Mouse (Mus musculus) stomach, embryonic 14.5 days (tissue): ENCODE measurements at regions not wholly inside any gene's neighbourhood (a gene's known extent, or its start where the extent isn't known, plus 50 kb on each side); places are given as distances from the start of the nearest gene placed in this dataset.

Source experiments
- ATAC-seq: fragments of 200-750 bp; cut with Nextera tagmentation; 2 replicates; pipeline ENCODE4 v1.8.0; 2017; ENCODE audit warnings: low read depth, moderate TSS enrichment; ENCODE audit not compliant: insufficient number of reproducible peaks, insufficient read depth, low FRiP score
- H3K27ac ChIP-seq: fragments of 300-500 bp; sonication (generic); 2 replicates; pipeline ENCODE4 v1.5.1; 2014; ENCODE audit warnings: mild to moderate bottlenecking, low read length, moderate library complexity, mixed read lengths
- H3K27me3 ChIP-seq: fragments of 300-500 bp; sonication (generic); 2 replicates; pipeline ENCODE4 v1.6.1; 2014; ENCODE audit warnings: low read length, control low read depth, mixed read lengths; ENCODE audit not compliant: control insufficient read depth, insufficient read depth
- H3K36me3 ChIP-seq: fragments of 300-500 bp; sonication (generic); 2 replicates; pipeline ENCODE4 v1.6.1; 2014; ENCODE audit warnings: mild to moderate bottlenecking, control low read depth, low read length, moderate library complexity, mixed read lengths; ENCODE audit not compliant: control insufficient read depth, insufficient read depth
- H3K4me1 ChIP-seq: fragments of 300-500 bp; sonication (generic); 2 replicates; pipeline ENCODE4 v1.6.1; 2014; ENCODE audit warnings: low read length, control low read depth, mixed read lengths; ENCODE audit not compliant: control insufficient read depth, insufficient read depth
- H3K4me2 ChIP-seq: fragments of 300-500 bp; sonication (generic); replicated peaks from 2 replicates; pipeline ENCODE4 v1.6.1; 2014; ENCODE audit warnings: low read depth, low read length, control low read depth
- H3K4me3 ChIP-seq: fragments of 300-500 bp; sonication (generic); 2 replicates; pipeline ENCODE4 v1.5.1; 2014; ENCODE audit warnings: low read depth, low read length, control low read depth
- H3K9ac ChIP-seq: fragments of 300-500 bp; sonication (generic); replicated peaks from 2 replicates; pipeline ENCODE4 v1.6.1; 2014; ENCODE audit warnings: low read depth, mild to moderate bottlenecking, control low read depth, low read length, moderate library complexity, mixed read lengths
- H3K9me3 ChIP-seq: fragments of 300-500 bp; sonication (generic); 2 replicates; pipeline ENCODE4 v1.6.1; 2016; ENCODE audit warnings: low read depth, low read length, control low read depth; ENCODE audit not compliant: control insufficient read depth
- WGBS: fragments of 180-500 bp; shearing (Covaris S2); extraction: QIAGEN DNeasy Blood & Tissue Kit; methylation state at CpG from one replicate; pipeline ENCODE4 v1.1.7; 2014; 5-methylcytosine and 5-hydroxymethylcytosine counted together

- WGBS = 92% methylated on average over 6 of the region's 6 CpGs
- no peak for ATAC-seq
- Histone ChIP-seq H3K27me3 (no peaks in the 10 kb centered on the region), H3K36me3 (no peaks in the 10 kb centered on the region), H3K4me3 (no peak overlapping the region), H3K9ac (no peak overlapping the region), H3K4me1 (peaks cover 4% of the 10 kb centered on the region; the same call in 1 of the 2 replicates), H3K27ac (no peak overlapping the region), H3K9me3 (no peaks in the 10 kb centered on the region), H3K4me2 (no peak overlapping the region)
These were observed 153.5 kb upstream of the Agap1 start for GRCm38 (mm10) chr1:89301151-89301550.

- Histone ChIP-seq H3K27ac (no peak overlapping the region), H3K9ac (no peak overlapping the region), H3K4me2 (no peak overlapping the region), H3K27me3 (no peaks in the 10 kb centered on the region), H3K4me1 (peaks cover 4% of the 10 kb centered on the region; the same call in 1 of the 2 replicates), H3K9me3 (no peaks in the 10 kb centered on the region), H3K36me3 (no peaks in the 10 kb centered on the region), H3K4me3 (no peak overlapping the region)
- 62% methylated on average over 20 of the region's 20 CpGs for WGBS
- ATAC-seq = no peak
These were observed 152.1 kb upstream of the Agap1 start for GRCm38 (mm10) chr1:89302368-89302951.

GRCm38 (mm10) chr1:89305171-89305570, 149.4 kb upstream of the Agap1 start:
- Histone ChIP-seq H3K27me3 (no peaks in the 10 kb centered on the region), H3K36me3 (no peaks in the 10 kb centered on the region), H3K9ac (no peak overlapping the region), H3K27ac (no peak overlapping the region), H3K9me3 (no peaks in the 10 kb centered on the region), H3K4me3 (no peak overlapping the region), H3K4me1 (peaks cover 6% of the 10 kb centered on the region; the same call in 1 of the 2 replicates), H3K4me2 (no peak overlapping the region)
- WGBS = 57% methylated on average over 7 of the region's 7 CpGs
- no peak for ATAC-seq

- H3K27ac ChIP-seq = no peak overlapping the region
- H3K9me3 ChIP-seq = no peaks in the 10 kb centered on the region
- no peak overlapping the region for H3K4me3 ChIP-seq
- ATAC-seq = no peak
- no peak overlapping the region for H3K4me2 ChIP-seq
- whole genome bisulfite sequencing = 57% methylated on average over 13 of the region's 13 CpGs
- H3K4me1 ChIP-seq = 0 out of 2 replicates have a peak, but pooled peaks cover 2% of the 10 kb centered on the region
- H3K27me3 ChIP-seq = no peaks in the 10 kb centered on the region
- no peak overlapping the region for H3K9ac ChIP-seq
- no peaks in the 10 kb centered on the region for H3K36me3 ChIP-seq
These were observed 145.8 kb upstream of the Agap1 start for GRCm38 (mm10) chr1:89308788-89309187.

GRCm38 (mm10) chr1:89313064-89313463, 141.5 kb upstream of the Agap1 start:
- ATAC-seq = no peak
- no peak overlapping the region for H3K9ac ChIP-seq
- no peak overlapping the region for H3K27ac ChIP-seq
- no peaks in the 10 kb centered on the region for H3K9me3 ChIP-seq
- WGBS = 86% methylated on average over 7 of the region's 7 CpGs
- no peaks in the 10 kb centered on the region for H3K27me3 ChIP-seq
- no peak overlapping the region for H3K4me3 ChIP-seq
- no peak overlapping the region for H3K4me2 ChIP-seq
- H3K4me1 ChIP-seq = 0 out of 2 replicates have a peak, but pooled peaks cover 2% of the 10 kb centered on the region
- no peaks in the 10 kb centered on the region for H3K36me3 ChIP-seq

- Histone ChIP-seq H3K4me3 (no peak overlapping the region), H3K27me3 (no peaks in the 10 kb centered on the region), H3K36me3 (no peaks in the 10 kb centered on the region), H3K4me1 (no peaks in the 10 kb centered on the region), H3K27ac (no peak overlapping the region), H3K9me3 (no peaks in the 10 kb centered on the region), H3K9ac (no peak overlapping the region), H3K4me2 (no peak overlapping the region)
- no peak for ATAC-seq
- whole genome bisulfite sequencing = 86% methylated on average over 4 of the region's 4 CpGs
These were observed 136.7 kb upstream of the Agap1 start for GRCm38 (mm10) chr1:89317897-89318296.

- H3K4me2 ChIP-seq = no peak overlapping the region
- H3K9me3 ChIP-seq = no peaks in the 10 kb centered on the region
- H3K36me3 ChIP-seq = no peaks in the 10 kb centered on the region
- WGBS = 72% methylated on average over 4 of the region's 4 CpGs
- no peaks in the 10 kb centered on the region for H3K4me1 ChIP-seq
- no peaks in the 10 kb centered on the region for H3K27me3 ChIP-seq
- no peak overlapping the region for H3K9ac ChIP-seq
- no peak overlapping the region for H3K4me3 ChIP-seq
- H3K27ac ChIP-seq = no peak overlapping the region
- no peak for ATAC-seq
These were observed 135.9 kb upstream of the Agap1 start for GRCm38 (mm10) chr1:89318663-89319062.

GRCm38 (mm10) chr1:89322621-89323020, 132.0 kb upstream of the Agap1 start:
- H3K27me3 ChIP-seq = no peaks in the 10 kb centered on the region
- WGBS = 74% methylated on average over 4 of the region's 4 CpGs
- no peaks in the 10 kb centered on the region for H3K9me3 ChIP-seq
- H3K4me2 ChIP-seq = no peak overlapping the region
- ATAC-seq = no peak
- H3K9ac ChIP-seq = no peak overlapping the region
- no peaks in the 10 kb centered on the region for H3K4me1 ChIP-seq
- H3K36me3 ChIP-seq = no peaks in the 10 kb centered on the region
- no peak overlapping the region for H3K4me3 ChIP-seq
- H3K27ac ChIP-seq = no peak overlapping the region

- no peak overlapping the region for H3K9ac ChIP-seq
- 52% methylated on average over 2 of the region's 2 CpGs for WGBS
- no peak overlapping the region for H3K4me2 ChIP-seq
- H3K27me3 ChIP-seq = no peaks in the 10 kb centered on the region
- no peak for ATAC-seq
- no peak overlapping the region for H3K4me3 ChIP-seq
- H3K4me1 ChIP-seq = no peaks in the 10 kb centered on the region
- no peaks in the 10 kb centered on the region for H3K36me3 ChIP-seq
- H3K9me3 ChIP-seq = no peaks in the 10 kb centered on the region
- no peak overlapping the region for H3K27ac ChIP-seq
These were observed 131.5 kb upstream of the Agap1 start for GRCm38 (mm10) chr1:89323091-89323490.
